25 mouse cellular contexts compared by ENCODE assay signal in genomic region chr16:90087256-90087655, GRCm38 (mm10). TPM values are rescaled to one million over a fixed set of nuclear protein-coding genes. Genes with fewer than 3 reads are reported as not detected.
DNase-seq lines count a peak whose midpoint lies in the region; ATAC-seq and TF ChIP-seq lines count a peak whose summit lies in the region.
"Had no signal": no experiment of that assay in that cellular context is flagged by ENCODE, and none has a peak within 500 bp of the region (broad histone marks: within the 10 kb centered on the region; RNA-seq: fewer than 3 reads in every experiment).

No protein-coding gene starts in this region.

- H3K27me3 ChIP-seq in lung, postnatal 0 days (replicated peaks; ENCODE audit: insufficient read depth, low read length), result no peaks in the 10 kb centered on the region
- H3K27me3 ChIP-seq: embryonic facial prominence, embryonic 12.5 days; heart, embryonic 12.5 days; kidney, embryonic 15.5 days; limb, embryonic 15.5 days; Patski had no signal

- no peaks in the 10 kb centered on the region for H3K4me1 ChIP-seq in lung, postnatal 0 days (ENCODE audit: insufficient read depth, low read depth, low read length)

- no peak overlapping the region for H3K9ac ChIP-seq in lung, postnatal 0 days (replicated peaks; ENCODE audit: low read depth)
- H3K9ac ChIP-seq: embryonic facial prominence, embryonic 12.5 days; forebrain, postnatal 0 days; heart, embryonic 12.5 days; kidney, embryonic 15.5 days; limb, embryonic 15.5 days had no signal

- no peak overlapping the region for H3K4me2 ChIP-seq in lung, postnatal 0 days (replicated peaks; ENCODE audit: low read depth, low read length)
- H3K4me2 ChIP-seq: embryonic facial prominence, embryonic 12.5 days; heart, embryonic 12.5 days; kidney, embryonic 15.5 days; limb, embryonic 15.5 days had no signal

- H3K9me3 ChIP-seq in lung, postnatal 0 days (ENCODE audit: low read length), result no peaks in the 10 kb centered on the region
- H3K9me3 ChIP-seq: embryonic facial prominence, embryonic 12.5 days; heart, embryonic 12.5 days; hindbrain, embryonic 10.5 days; kidney, embryonic 15.5 days; limb, embryonic 15.5 days had no signal

- 84% methylated on average over 5 of the region's 5 CpGs for WGBS in lung, postnatal 0 days

- no peaks in the 10 kb centered on the region for H3K36me3 ChIP-seq in lung, postnatal 0 days (ENCODE audit: insufficient read depth, low read length)
- H3K36me3 ChIP-seq: embryonic facial prominence, embryonic 12.5 days; G1E; heart, embryonic 12.5 days; limb, embryonic 15.5 days had no signal

- no peak for ATAC-seq in lung, postnatal 0 days
- ATAC-seq: forebrain, postnatal 0 days; hindbrain, postnatal 0 days; intestine, embryonic 16.5 days; Patski had no signal

- no peak for TF ChIP-seq EP300 in lung, postnatal 0 days (IDR thresholded peaks at IDR 0.05)

- H3K27ac ChIP-seq in layer of hippocampus, adult 2 months, result peak overlapping the region; percentile 76
- H3K27ac ChIP-seq in lung, postnatal 0 days (ENCODE audit: low read length), result no peak overlapping the region
- H3K27ac ChIP-seq: embryonic facial prominence, embryonic 12.5 days; hindbrain, embryonic 10.5 days; hindbrain, postnatal 0 days; kidney, embryonic 15.5 days; limb, embryonic 15.5 days; macrophage had no signal

- TF ChIP-seq CTCF in layer of hippocampus, adult 2 months (conservative IDR thresholded peaks at IDR 0.05), result no peak
- no peak for TF ChIP-seq CTCF in lung, postnatal 0 days (IDR thresholded peaks at IDR 0.05)

- no peak for DNase-seq in layer of hippocampus, adult 2 months (ENCODE audit: low spot score in 2 of 2)
- no peak for DNase-seq in layer of hippocampus, adult 8-10 months (ENCODE audit: low spot score in 2 of 2)
- DNase-seq in cerebellum, adult 9-10 months, result peak; percentile 67
- DNase-seq in thymus, adult 18-20 months, result peak; percentile 16 to 32
- peak; percentile 27 to 57 for DNase-seq in thymus, postnatal 36 days
- DNase-seq in kidney, adult 18-20 months, result no peak
- no peak for DNase-seq in lung, postnatal 0 days (ENCODE audit: low spot score)
- DNase-seq: adrenal gland, adult 2 months; B cell, adult 2 months; forebrain, postnatal 0 days; gastrocnemius, postnatal 25 days; heart, adult 18-20 months; heart, postnatal 10 days; kidney, postnatal 4 days; left cerebral cortex, postnatal 4 days had no signal

- no peak overlapping the region for H3K4me3 ChIP-seq in layer of hippocampus, adult 2 months
- H3K4me3 ChIP-seq in lung, postnatal 0 days (ENCODE audit: low read depth, low read length), result no peak overlapping the region
- H3K4me3 ChIP-seq: embryonic facial prominence, embryonic 12.5 days; heart, embryonic 12.5 days; hindbrain, embryonic 10.5 days; kidney, embryonic 15.5 days; limb, embryonic 15.5 days had no signal

RNA-seq across cellular contexts. Expression of gene Tiam1, which starts 56.3 kb away (rescaled TPM):
- total RNA-seq in layer of hippocampus, adult 2 months (2021), result 100 to 1,000 TPM; 124 to 125 TPM
- total RNA-seq in layer of hippocampus, adult 8-10 months (2022), result 100 to 1,000 TPM; 103 to 125 (median 116) TPM
- 3.7 and 9.3 TPM in 2 replicates for polyA plus RNA-seq in lung, postnatal 0 days (2015; fragmentation: Nextera tagmentation; extraction: Ambion mirVana)

Comparison
In these comparisons a context has a peak if more than half of its experiments do, and no peak if none do; other contexts are left out.
1. DNase-seq: peak in cerebellum, adult 9-10 months (single experiment), thymus, adult 18-20 months (2 of 2) and thymus, postnatal 36 days (2 of 2); none in layer of hippocampus, adult 2 months (0 of 2), layer of hippocampus, adult 8-10 months (0 of 2), kidney, adult 18-20 months (single experiment) and lung, postnatal 0 days (single experiment).